Mouse (Mus musculus): ENCODE results near the gene Col24a1. TPM values are rescaled to one million over a fixed set of nuclear protein-coding genes. Genes with fewer than 3 reads are reported as not detected.

The Col24a1 gene
- total RNA-seq (2022): not detected

- no peak for DNase-seq
Measured at GRCm38 (mm10) chr3:145292337-145293134, at the start of gene Col24a1. TSS of gene Col24a1 (plus strand) at chr3:145292472.

- DNase-seq: no peak
Measured at GRCm38 (mm10) chr3:145248040-145248439, 44.2 kb upstream of the Col24a1 start.

GRCm38 (mm10) chr3:145253066-145253465 lies 39.2 kb upstream of the Col24a1 start:
- DNase-seq: no peak

- no peak for DNase-seq
Measured at GRCm38 (mm10) chr3:145254764-145255396, 37.4 kb upstream of the Col24a1 start.

- no peak for DNase-seq
Measured at GRCm38 (mm10) chr3:145256647-145257046, 35.6 kb upstream of the Col24a1 start.

- DNase-seq: no peak
Measured at GRCm38 (mm10) chr3:145259678-145260077, 32.6 kb upstream of the Col24a1 start.

- no peak for DNase-seq
Measured at GRCm38 (mm10) chr3:145263131-145263530, 29.1 kb upstream of the Col24a1 start.

- DNase-seq: no peak
Measured at GRCm38 (mm10) chr3:145268066-145268465, 24.2 kb upstream of the Col24a1 start.

GRCm38 (mm10) chr3:145274191-145274590 lies 18.1 kb upstream of the Col24a1 start:
- DNase-seq: no peak

- DNase-seq: no peak
Measured at GRCm38 (mm10) chr3:145293207-145293606, 935 bp downstream of the Col24a1 start.

GRCm38 (mm10) chr3:145293623-145294307 lies 1.5 kb downstream of the Col24a1 start:
- DNase-seq: no peak

GRCm38 (mm10) chr3:145299980-145300591 lies 7.8 kb downstream of the Col24a1 start:
- DNase-seq: no peak

- DNase-seq: no peak
Measured at GRCm38 (mm10) chr3:145305311-145305710, 13.0 kb downstream of the Col24a1 start.

GRCm38 (mm10) chr3:145307209-145307608 lies 14.9 kb downstream of the Col24a1 start:
- DNase-seq: no peak

GRCm38 (mm10) chr3:145320587-145321274 lies 28.5 kb downstream of the Col24a1 start:
- no peak for DNase-seq

- DNase-seq: no peak
Measured at GRCm38 (mm10) chr3:145325402-145325801, 33.1 kb downstream of the Col24a1 start.

GRCm38 (mm10) chr3:145331642-145332041 lies 39.4 kb downstream of the Col24a1 start:
- DNase-seq: no peak

- no peak for DNase-seq
Measured at GRCm38 (mm10) chr3:145334046-145334445, 41.8 kb downstream of the Col24a1 start.

GRCm38 (mm10) chr3:145337161-145337560 lies 44.9 kb downstream of the Col24a1 start:
- DNase-seq: no peak

- no peak for DNase-seq
Measured at GRCm38 (mm10) chr3:145339851-145340499, 47.7 kb downstream of the Col24a1 start.

- DNase-seq: no peak
Measured at GRCm38 (mm10) chr3:145348690-145349089, 56.4 kb downstream of the Col24a1 start.

- no peak for DNase-seq
Measured at GRCm38 (mm10) chr3:145353951-145354350, 61.7 kb downstream of the Col24a1 start.

Measured in adrenal gland, adult 8-10 months (tissue).